Mouse (Mus musculus): ENCODE data around the gene Sec23a. TPM values are rescaled to one million over a fixed set of nuclear protein-coding genes. Genes with fewer than 3 reads are reported as not detected.
"Not testable (repeated sequence)": the region's sequence is repeated elsewhere in the genome, so short reads cannot be mapped to it uniquely, and the experiment has no call there.

Gene Sec23a
- total RNA-seq (2021) (10 to 100 TPM; 39.5 to 42.5 TPM), polyA plus RNA-seq (2012; rRNA removed) (19.0 and 42.1 TPM in 2 replicates)
- long read RNA-seq, full-length matches to known transcripts, result 83 of 99 reads
- long read RNA-seq, partial matches to known transcripts, result 1 of 99 reads
- long read RNA-seq, other reads (novel, unspliced or antisense), result 15 of 99 reads

DNA sequence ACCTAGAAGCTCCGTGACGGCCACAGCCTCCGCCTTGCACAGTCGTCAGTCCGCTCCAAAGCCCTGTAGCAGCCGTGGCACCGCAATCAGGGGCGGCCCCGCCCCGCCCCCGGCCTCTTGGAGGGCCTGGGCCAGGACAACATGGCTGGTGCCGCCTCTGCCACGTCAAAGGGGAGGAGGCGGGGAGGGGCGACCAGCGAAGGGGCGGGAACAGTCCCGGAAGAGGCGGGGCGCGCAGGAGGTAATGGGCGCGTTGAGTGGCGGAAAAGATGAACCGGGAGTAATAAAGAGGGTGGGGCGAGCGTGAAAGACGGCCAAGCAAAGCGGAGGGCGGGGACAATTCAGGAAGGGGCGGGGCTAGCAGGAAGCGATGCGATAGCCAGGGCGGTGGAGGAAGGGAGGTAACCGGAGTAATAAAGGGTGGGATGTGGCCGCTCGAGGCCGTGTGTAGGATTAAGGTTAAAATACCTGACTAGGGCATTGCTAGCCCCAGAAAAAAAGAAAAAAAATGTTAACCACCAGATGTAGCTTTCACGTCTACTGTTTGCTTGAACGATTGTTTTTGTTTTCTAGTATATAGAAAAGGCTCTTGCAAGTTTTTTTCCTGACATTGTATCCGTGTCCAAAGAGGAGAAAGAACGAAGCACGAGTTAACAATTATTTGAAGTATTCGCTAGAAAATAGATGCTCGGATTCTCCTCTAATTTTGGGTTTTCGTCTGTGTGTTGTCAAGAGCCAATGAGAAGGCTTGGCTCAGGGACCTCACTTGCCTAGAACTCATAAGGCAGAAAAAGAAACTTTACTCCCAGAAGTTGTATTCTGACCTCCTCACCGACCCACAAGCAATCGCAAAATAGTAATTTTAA, at the start of gene Sec23a:
Gene Sec23a (minus strand): TSS at position 174 of the 866 bp plus-strand sequence.
- H3K4me3 ChIP-seq, result peak within 1 kb of the TSS; percentile 69
- peaks cover 3% of the 10 kb centered on the region for H3K79me2 ChIP-seq (replicated peaks; ENCODE audit: control insufficient read depth, insufficient read depth, low read length)
- intact Hi-C loops (cut with DNase I), result loop anchor here (1.0 to 5.0 kb wide), 4 partner anchors 49 to 1780 kb away; partner anchors contain the start of genes Fbxo33, Mipol1, Prps1l3 and Trappc6b
- peak within 1 kb of the TSS; percentile 95 for H3K27ac ChIP-seq
- peak within 1 kb of the TSS; percentile 78 for H3K9ac ChIP-seq (ENCODE audit: low read depth, low read length)
- WGBS, result under 1% methylated on average over 48 of the region's 48 CpGs
- H3K36me3 ChIP-seq (ENCODE audit: control insufficient read depth, insufficient read depth, low read length), result peaks cover 10% of the 10 kb centered on the region
- H3K4me1 ChIP-seq (ENCODE audit: control insufficient read depth, insufficient read depth, low read length), result peaks cover 9% of the 10 kb centered on the region
- no peaks in the 10 kb centered on the region for H3K27me3 ChIP-seq (ENCODE audit: control insufficient read depth, insufficient read depth, low read length)
- TF ChIP-seq POLR2A (IDR thresholded peaks at IDR 0.05; ENCODE audit: insufficient read depth, low read depth, low read length), result peak; percentile 96
- peak; percentile 74 for TF ChIP-seq EP300 (IDR thresholded peaks at IDR 0.05; ENCODE audit: insufficient read depth, low read depth, low read length)
- no peak for TF ChIP-seq CTCF (IDR thresholded peaks at IDR 0.05)
- DNase-seq, result peak; percentile 99

GRCm38 (mm10) chr12:59060993-59061595, 49.3 kb upstream of the Sec23a start, which contains the start of gene Trappc6b:
Gene Trappc6b, minus strand, starts transcription at chr12:59061472.
- under 1% methylated on average over 49 of the region's 49 CpGs for WGBS

DNA sequence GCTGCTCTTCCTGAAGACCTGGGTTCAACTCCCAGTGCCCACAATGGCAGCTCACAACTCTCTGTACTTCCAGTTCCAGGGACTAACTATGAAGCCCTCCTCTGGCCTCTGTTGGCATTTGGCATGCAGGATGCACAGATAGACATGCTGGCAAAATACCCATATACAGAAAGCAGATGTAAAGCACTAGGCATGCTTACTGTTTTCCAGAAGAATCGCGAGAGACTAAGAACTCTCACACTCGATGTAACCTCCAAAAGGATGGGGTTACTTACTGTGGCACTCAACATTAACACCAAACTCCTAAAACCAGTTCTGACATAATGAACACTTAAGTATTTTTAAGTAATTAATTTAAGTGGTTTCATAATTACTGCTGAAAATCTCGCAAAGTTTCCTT, 48.5 kb upstream of the Sec23a start:
- Histone ChIP-seq H3K27ac (peak overlapping the region; percentile 93), H3K4me3 (peak overlapping the region; percentile 88), H3K36me3 (ENCODE audit: control insufficient read depth, insufficient read depth, low read length) (peaks cover 5% of the 10 kb centered on the region), H3K27me3 (ENCODE audit: control insufficient read depth, insufficient read depth, low read length) (no peaks in the 10 kb centered on the region), H3K79me2 (replicated peaks; ENCODE audit: control insufficient read depth, insufficient read depth, low read length) (peaks cover 9% of the 10 kb centered on the region), H3K4me1 (ENCODE audit: control insufficient read depth, insufficient read depth, low read length) (peaks cover 7% of the 10 kb centered on the region; the same call in 1 of the 2 replicates), H3K9ac (ENCODE audit: low read depth, low read length) (peak overlapping the region; percentile 95)
- intact Hi-C loops (cut with DNase I), result loop anchor here (2.0 kb wide), 1 partner anchor 48 kb away; the partner anchor contains the start of genes Gemin2 and Sec23a
- WGBS, result 26% methylated on average over 4 of the region's 4 CpGs
- no peak for TF ChIP-seq EP300 (IDR thresholded peaks at IDR 0.05; ENCODE audit: insufficient read depth, low read depth, low read length)
- TF ChIP-seq CTCF (IDR thresholded peaks at IDR 0.05), result no peak
- no peak for TF ChIP-seq POLR2A (IDR thresholded peaks at IDR 0.05; ENCODE audit: insufficient read depth, low read depth, low read length)
- no peak for DNase-seq

More at GRCm38 (mm10) chr12:59060993-59061595, 49.3 kb upstream of the Sec23a start, which contains the start of gene Trappc6b:
- DNase-seq, result peak; percentile 85 to 87
- Histone ChIP-seq H3K79me2 (replicated peaks; ENCODE audit: control insufficient read depth, insufficient read depth, low read length) (peaks cover 9% of the 10 kb centered on the region), H3K4me3 (peak within 1 kb of the TSS; percentile 88), H3K4me1 (ENCODE audit: control insufficient read depth, insufficient read depth, low read length) (peaks cover 7% of the 10 kb centered on the region; the same call in 1 of the 2 replicates), H3K27me3 (ENCODE audit: control insufficient read depth, insufficient read depth, low read length) (no peaks in the 10 kb centered on the region), H3K36me3 (ENCODE audit: control insufficient read depth, insufficient read depth, low read length) (peaks cover 5% of the 10 kb centered on the region), H3K27ac (peak within 1 kb of the TSS; percentile 93), H3K9ac (ENCODE audit: low read depth, low read length) (peak within 1 kb of the TSS; percentile 95)
- TF ChIP-seq CTCF (IDR thresholded peaks at IDR 0.05) (peak; percentile 46), POLR2A (IDR thresholded peaks at IDR 0.05; ENCODE audit: insufficient read depth, low read depth, low read length) (peak; percentile 81), EP300 (IDR thresholded peaks at IDR 0.05; ENCODE audit: insufficient read depth, low read depth, low read length) (0 out of 2 replicates have a peak, but pooled peaks have one; percentile 13)
- intact Hi-C loops (cut with DNase I), result loop anchor here (2.0 kb wide), 1 partner anchor 48 kb away; the partner anchor contains the start of genes Gemin2 and Sec23a

DNA sequence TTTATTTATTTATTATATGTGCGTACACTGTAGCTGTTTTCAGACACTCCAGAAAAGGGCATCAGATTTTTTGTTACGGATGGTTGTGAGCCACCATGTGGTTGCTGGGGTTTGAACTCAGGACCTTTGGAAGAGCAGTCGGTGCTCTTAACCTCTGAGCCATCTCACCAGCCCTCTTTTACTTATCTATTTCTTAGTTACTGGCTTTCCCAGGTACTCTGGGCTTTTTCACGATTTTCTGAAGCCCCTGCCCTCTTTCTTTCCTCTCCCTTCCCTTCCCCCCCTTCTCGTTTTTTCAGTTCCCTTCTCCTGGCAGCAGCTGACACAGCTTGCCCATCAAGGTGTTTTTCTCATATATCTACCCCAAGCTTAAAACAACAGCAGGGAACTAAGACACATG, 46.4 kb upstream of the Sec23a start:
- intact Hi-C loops (cut with DNase I), result loop anchor here (5.0 kb wide), 1 partner anchor 159 kb away; the partner anchor contains the start of gene Fbxo33
- H3K9ac ChIP-seq (ENCODE audit: low read depth, low read length); H3K4me1 ChIP-seq (ENCODE audit: control insufficient read depth, insufficient read depth, low read length); H3K36me3 ChIP-seq (ENCODE audit: control insufficient read depth, insufficient read depth, low read length); H3K27ac ChIP-seq; H3K4me3 ChIP-seq; DNase-seq; H3K27me3 ChIP-seq (ENCODE audit: control insufficient read depth, insufficient read depth, low read length): not testable (repeated sequence)
- 76% methylated on average over 5 of the region's 5 CpGs for WGBS
- H3K79me2 ChIP-seq (replicated peaks; ENCODE audit: control insufficient read depth, insufficient read depth, low read length), result peaks cover 13% of the 10 kb centered on the region

DNA sequence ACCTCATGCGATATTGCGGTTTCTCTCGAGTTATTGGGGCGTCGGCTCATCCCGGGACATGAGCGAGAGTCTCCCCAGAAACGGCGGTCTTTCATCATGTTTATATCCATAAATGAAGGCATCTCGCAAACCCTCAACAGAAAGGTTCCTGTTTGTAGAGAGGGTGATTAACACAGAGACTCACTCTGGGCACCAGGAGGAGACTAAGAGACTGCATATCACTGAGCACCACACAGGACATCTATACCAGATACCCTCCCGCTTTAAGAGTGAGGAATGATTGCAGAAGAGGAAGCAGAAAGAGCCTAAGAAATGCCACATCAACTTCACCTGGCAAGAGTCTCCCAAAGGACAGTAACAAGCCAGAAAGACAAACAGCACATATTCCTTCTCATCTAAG, 44.4 kb upstream of the Sec23a start:
- H3K36me3 ChIP-seq (ENCODE audit: control insufficient read depth, insufficient read depth, low read length), result peaks cover 8% of the 10 kb centered on the region
- H3K9ac ChIP-seq (ENCODE audit: low read depth, low read length), result no peak overlapping the region
- no peaks in the 10 kb centered on the region for H3K27me3 ChIP-seq (ENCODE audit: control insufficient read depth, insufficient read depth, low read length)
- no peak overlapping the region for H3K4me3 ChIP-seq
- H3K27ac ChIP-seq, result no peak overlapping the region
- peaks cover 17% of the 10 kb centered on the region for H3K79me2 ChIP-seq (replicated peaks; ENCODE audit: control insufficient read depth, insufficient read depth, low read length)
- intact Hi-C loops (cut with DNase I), result loop anchor here (5.0 kb wide), 1 partner anchor 161 kb away; the partner anchor contains the start of gene Fbxo33
- TF ChIP-seq POLR2A (IDR thresholded peaks at IDR 0.05; ENCODE audit: insufficient read depth, low read depth, low read length) (no peak), CTCF (IDR thresholded peaks at IDR 0.05) (no peak), EP300 (IDR thresholded peaks at IDR 0.05; ENCODE audit: insufficient read depth, low read depth, low read length) (no peak)
- WGBS, result 98% methylated on average over 11 of the region's 11 CpGs
- peaks cover 7% of the 10 kb centered on the region; the same call in 1 of the 2 replicates for H3K4me1 ChIP-seq (ENCODE audit: control insufficient read depth, insufficient read depth, low read length)
- DNase-seq, result no peak

Measured in heart, adult 2 months (tissue).